Comparison of ENCODE assay signal across 8 mouse cellular contexts in the genomic region with DNA sequence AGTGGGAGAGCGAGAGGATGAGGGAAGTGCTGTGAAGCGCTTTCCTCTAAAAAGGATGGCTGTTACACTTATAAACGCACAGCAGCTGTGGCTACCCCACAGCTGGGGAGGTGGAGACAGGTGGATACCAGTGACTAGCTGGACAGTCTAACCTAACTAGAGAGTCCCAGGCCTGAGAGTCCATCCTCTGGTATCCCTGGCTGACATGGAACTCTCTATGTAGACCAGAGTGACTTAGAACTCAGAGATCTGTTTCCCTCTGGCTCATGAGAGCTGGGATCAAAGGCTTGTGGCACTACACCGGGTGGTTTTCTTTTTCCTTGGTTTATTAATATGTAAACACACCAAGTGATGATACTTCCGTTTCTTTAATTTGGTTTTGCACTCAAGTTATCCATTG. TPM values are rescaled to one million over a fixed set of nuclear protein-coding genes. Genes with fewer than 3 reads are reported as not detected.
DNase-seq lines count a peak whose midpoint lies in the region; ATAC-seq lines count a peak whose summit lies in the region.

No protein-coding gene starts in this region.

- H3K27ac ChIP-seq in hindbrain, embryonic 15.5 days (replicated peaks): peak overlapping the region; percentile 77
- peak overlapping the region; percentile 78 for H3K27ac ChIP-seq in midbrain, embryonic 15.5 days

- peak; percentile 36 for ATAC-seq in cerebellum, adult (ENCODE audit: insufficient number of reproducible peaks, low FRiP score, low TSS enrichment)
- no peak; the same call in 1 of the 2 replicates for ATAC-seq in megakaryocyte, adult 5-6 weeks (ENCODE audit: poor library complexity, severe bottlenecking)
- ATAC-seq in hindbrain, embryonic 15.5 days (ENCODE audit: low FRiP score, low read depth): peak; percentile 43; the same call in 1 of the 2 replicates
- ATAC-seq in midbrain, embryonic 15.5 days (replicated peaks): peak; percentile 60

- DNase-seq in cerebellum, adult 11 months: no peak
- no peak for DNase-seq in MN1 (ENCODE audit: low spot score)
- DNase-seq in frontal cortex, adult 2 months (ENCODE audit: extremely low spot score in 1 of 2, low spot score in 1 of 2): no peak

- peaks cover 17% of the 10 kb centered on the region for H3K4me1 ChIP-seq in megakaryocyte, embryonic 14.5 days
- H3K4me1 ChIP-seq in hindbrain, embryonic 15.5 days (replicated peaks): peaks cover 25% of the 10 kb centered on the region
- H3K4me1 ChIP-seq in midbrain, embryonic 15.5 days: peaks cover 28% of the 10 kb centered on the region

- peak overlapping the region; percentile 30; the same call in 1 of the 2 replicates for H3K9ac ChIP-seq in hindbrain, embryonic 15.5 days
- peak overlapping the region; percentile 30 for H3K9ac ChIP-seq in midbrain, embryonic 15.5 days

- H3K36me3 ChIP-seq in megakaryocyte, embryonic 14.5 days (replicated peaks; ENCODE audit: low read length): peaks cover 29% of the 10 kb centered on the region
- peaks cover 12% of the 10 kb centered on the region for H3K36me3 ChIP-seq in hindbrain, embryonic 15.5 days
- H3K36me3 ChIP-seq in midbrain, embryonic 15.5 days (replicated peaks): peaks cover 13% of the 10 kb centered on the region

- H3K27me3 ChIP-seq in megakaryocyte, embryonic 14.5 days (replicated peaks): peaks cover 4% of the 10 kb centered on the region
- no peaks in the 10 kb centered on the region for H3K27me3 ChIP-seq in hindbrain, embryonic 15.5 days
- H3K27me3 ChIP-seq in midbrain, embryonic 15.5 days (replicated peaks): no peaks in the 10 kb centered on the region

- H3K9me3 ChIP-seq in megakaryocyte, embryonic 14.5 days: peaks cover 16% of the 10 kb centered on the region
- no peaks in the 10 kb centered on the region for H3K9me3 ChIP-seq in hindbrain, embryonic 15.5 days
- H3K9me3 ChIP-seq in midbrain, embryonic 15.5 days: no peaks in the 10 kb centered on the region

- 29% methylated on average over 5 of the region's 5 CpGs for WGBS in hindbrain, embryonic 15.5 days
- WGBS in midbrain, embryonic 15.5 days: 33% methylated on average over 5 of the region's 5 CpGs

- H3K4me3 ChIP-seq in megakaryocyte, embryonic 14.5 days (replicated peaks): peak overlapping the region; percentile 95
- peak overlapping the region; percentile 58 for H3K4me3 ChIP-seq in hindbrain, embryonic 15.5 days
- H3K4me3 ChIP-seq in midbrain, embryonic 15.5 days: peak overlapping the region; percentile 68

- H3K4me2 ChIP-seq in hindbrain, embryonic 15.5 days: peak overlapping the region; percentile 74
- peak overlapping the region; percentile 74 for H3K4me2 ChIP-seq in midbrain, embryonic 15.5 days

RNA-seq across cellular contexts. Expression of gene Cmtr2, which starts 1.7 kb away (rescaled TPM):
- polyA plus RNA-seq in megakaryocyte, embryonic 14.5 days (2012; ENCODE audit: insufficient read depth, low replicate concordance): 0.47 TPM in 1 of 2 replicates, not detected in the other
- 3.4 and 6.0 TPM in 2 replicates for total RNA-seq in megakaryocyte, adult 5-6 weeks (2015)
- 3.3 and 4.4 TPM in 2 replicates for total RNA-seq in megakaryocyte, adult 5-6 weeks (2017)
- polyA plus RNA-seq in hindbrain, embryonic 15.5 days (2015; fragmentation: Nextera tagmentation; extraction: Ambion mirVana): 10.0 and 10.9 TPM in 2 replicates
- 11.4 and 12.5 TPM in 2 replicates for polyA plus RNA-seq in midbrain, embryonic 15.5 days (2015; fragmentation: Nextera tagmentation; extraction: Ambion mirVana)
- 12.0 TPM in 2 replicates for polyA plus RNA-seq in frontal cortex, adult 2 months (2012; rRNA removed)

RNA-seq across cellular contexts. Expression of gene Calb2, which starts 49.2 kb away (rescaled TPM):
- not detected in 2 replicates for polyA plus RNA-seq in megakaryocyte, embryonic 14.5 days (2012; ENCODE audit: insufficient read depth, low replicate concordance)
- total RNA-seq in megakaryocyte, adult 5-6 weeks (2015): not detected in 2 replicates
- not detected in 2 replicates for total RNA-seq in megakaryocyte, adult 5-6 weeks (2017)
- polyA plus RNA-seq in hindbrain, embryonic 15.5 days (2015; fragmentation: Nextera tagmentation; extraction: Ambion mirVana): 112 and 126 TPM in 2 replicates
- polyA plus RNA-seq in midbrain, embryonic 15.5 days (2015; fragmentation: Nextera tagmentation; extraction: Ambion mirVana): 144 and 153 TPM in 2 replicates
- polyA plus RNA-seq in frontal cortex, adult 2 months (2012; rRNA removed): 368 and 421 TPM in 2 replicates

RNA-seq across cellular contexts. Expression of gene Hydin, which starts 49.6 kb away (rescaled TPM):
- not detected in 2 replicates for polyA plus RNA-seq in megakaryocyte, embryonic 14.5 days (2012; ENCODE audit: insufficient read depth, low replicate concordance)
- total RNA-seq in megakaryocyte, adult 5-6 weeks (2015): not detected in 2 replicates
- 0.11 TPM in 1 of 2 replicates, not detected in the other for total RNA-seq in megakaryocyte, adult 5-6 weeks (2017)
- 0.33 and 0.41 TPM in 2 replicates for polyA plus RNA-seq in hindbrain, embryonic 15.5 days (2015; fragmentation: Nextera tagmentation; extraction: Ambion mirVana)
- polyA plus RNA-seq in midbrain, embryonic 15.5 days (2015; fragmentation: Nextera tagmentation; extraction: Ambion mirVana): 0.34 and 0.44 TPM in 2 replicates
- polyA plus RNA-seq in frontal cortex, adult 2 months (2012; rRNA removed): 0.55 and 0.74 TPM in 2 replicates

Comparison
In these comparisons a context has a peak if more than half of its experiments do, and no peak if none do; other contexts are left out.
1. RNA of gene Calb2, which starts 49.2 kb away (polyA plus RNA-seq): 368 to 421 TPM in frontal cortex, adult 2 months, 144 to 153 TPM in midbrain, embryonic 15.5 days and 112 to 126 TPM in hindbrain, embryonic 15.5 days; not detected in megakaryocyte, embryonic 14.5 days; every median in the first group is over 100 times any median in the second.
2. Peak in every context shown above with its lines, with median percentiles within 50 percentile points of each other: H3K4me3 ChIP-seq.